ENCODE assay signal across 17 mouse cellular contexts in the genomic region with DNA sequence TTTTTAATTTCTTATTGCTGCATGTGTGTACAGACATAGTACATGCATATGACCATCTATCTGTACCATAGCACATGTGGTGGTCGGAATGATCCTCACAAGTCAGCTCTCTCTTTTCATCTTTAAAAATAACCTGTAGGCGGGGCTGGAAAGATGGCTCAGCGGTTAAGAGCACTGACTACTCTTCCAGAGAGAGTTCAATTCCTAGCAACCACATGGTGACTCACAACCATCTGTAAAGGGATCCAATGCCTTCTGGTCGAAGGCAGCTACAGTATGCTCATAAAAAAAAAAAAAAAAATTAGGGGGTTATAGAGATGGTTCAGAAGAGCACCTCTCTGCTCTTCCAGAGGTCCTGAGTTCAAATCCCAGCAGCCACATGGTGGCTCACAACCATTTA. TPM values are rescaled to one million over a fixed set of nuclear protein-coding genes. Genes with fewer than 3 reads are reported as not detected.
"Had no signal": no experiment of that assay in that cellular context is flagged by ENCODE, and none has a peak within 500 bp of the region (broad histone marks: within the 10 kb centered on the region; RNA-seq: fewer than 3 reads in every experiment).

No protein-coding gene starts in this region.

- H3K4me3 ChIP-seq: lung, embryonic 15.5 days; megakaryocyte, embryonic 14.5 days; midbrain, embryonic 13.5 days; midbrain, embryonic 15.5 days; neural tube, embryonic 12.5 days; stomach, embryonic 15.5 days had no signal

- H3K27ac ChIP-seq: lung, embryonic 15.5 days; macrophage; midbrain, embryonic 13.5 days; midbrain, embryonic 15.5 days; neural tube, embryonic 12.5 days; stomach, embryonic 15.5 days; stomach, postnatal 0 days had no signal

- DNase-seq: lung, adult 2 months; lung, postnatal 14 days; lung, postnatal 36 days; right cerebral cortex, postnatal 14 days; thymus, adult 2 months; thymus, postnatal 25 days; thymus, postnatal 4 days had no signal

RNA-seq across cellular contexts. Expression of a gene that starts 50.0 kb away (rescaled TPM):
- total RNA-seq: monocyte, adult 5-6 weeks; neutrophil, adult 5-6 weeks had no signal
